Mouse (Mus musculus): ENCODE results near the gene B3glct. TPM values are rescaled to one million over a fixed set of nuclear protein-coding genes. Genes with fewer than 3 reads are reported as not detected.

The B3glct gene
- polyA plus RNA-seq, 1 experiment from 2014 or later, result 13.8 TPM

DNA sequence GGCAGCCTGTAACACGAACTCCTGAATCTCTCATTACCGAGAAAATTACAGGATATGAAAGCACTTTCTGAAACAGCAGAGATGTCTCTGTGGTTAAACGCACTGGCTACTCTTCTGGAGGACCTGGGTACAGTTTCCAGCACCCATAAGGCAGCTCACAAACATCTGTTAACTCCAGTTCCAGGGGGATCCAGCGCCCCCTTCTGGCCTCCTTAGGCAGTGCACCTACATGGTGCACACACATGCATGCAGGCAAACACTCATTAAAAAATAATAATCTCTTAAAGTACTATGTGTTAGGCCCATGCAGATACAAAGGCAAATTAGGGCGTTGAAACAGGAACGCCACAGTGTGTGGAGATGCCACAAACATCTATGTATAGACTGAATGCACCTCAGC is 16.6 kb upstream of the B3glct start:
- 88% methylated on average over 6 of the region's 6 CpGs for WGBS

DNA sequence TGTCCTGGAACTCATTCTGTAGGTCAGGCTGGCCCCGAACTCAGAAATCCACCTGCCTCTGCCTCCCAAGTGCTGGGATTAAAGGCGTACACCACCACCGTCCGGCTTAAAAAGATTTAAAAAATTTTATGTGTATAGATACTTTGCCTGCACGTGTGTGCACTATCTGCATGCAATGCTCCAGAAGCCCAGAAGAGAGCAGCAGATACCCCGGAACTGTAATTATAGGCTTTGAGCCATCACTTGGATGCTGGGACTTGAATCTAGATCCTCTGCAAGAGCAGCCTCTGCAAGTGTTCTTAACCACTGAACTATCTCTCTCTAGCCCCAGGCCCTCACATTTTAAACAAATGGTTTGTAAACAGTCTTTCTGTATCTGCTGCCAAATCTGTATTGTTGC is 15.1 kb upstream of the B3glct start:
- WGBS, result 90% methylated on average over 6 of the region's 6 CpGs

More for the DNA sequence above, 16.6 kb upstream of the B3glct start:
- Histone ChIP-seq H3K4me3 (ENCODE audit: low read length) (no peak overlapping the region), H3K27ac (ENCODE audit: low read length) (no peak overlapping the region), H3K36me3 (ENCODE audit: control insufficient read depth, insufficient read depth, low read length) (no peaks in the 10 kb centered on the region), H3K9ac (ENCODE audit: low read length) (no peak overlapping the region), H3K4me1 (replicated peaks; ENCODE audit: control insufficient read depth, insufficient read depth, low read length) (no peaks in the 10 kb centered on the region), H3K27me3 (ENCODE audit: control insufficient read depth, insufficient read depth, low read depth, low read length) (no peaks in the 10 kb centered on the region), H3K9me3 (ENCODE audit: control insufficient read depth, low read length) (no peaks in the 10 kb centered on the region), H3K4me2 (ENCODE audit: low read depth, low read length) (no peak overlapping the region)
- ATAC-seq (ENCODE audit: low read depth), result no peak

DNA sequence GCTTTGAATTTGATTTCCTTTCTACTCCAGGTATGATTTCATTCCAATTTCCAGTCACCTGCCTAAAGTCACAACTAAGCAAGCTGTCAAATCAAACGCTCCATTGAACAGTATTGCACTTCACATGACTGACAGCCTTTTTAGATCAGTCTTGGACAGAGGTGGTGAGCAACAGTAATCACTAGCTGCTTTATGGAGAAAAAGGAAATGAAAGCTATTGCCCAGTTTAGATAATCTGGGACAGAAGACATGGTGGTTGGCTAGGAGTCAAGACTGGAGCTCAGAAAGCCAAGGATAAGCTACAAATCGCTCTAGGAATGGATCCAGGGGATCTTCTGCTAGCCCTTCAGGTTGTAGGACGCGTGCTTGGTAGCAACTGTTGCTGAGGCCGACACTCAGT is 14.6 kb upstream of the B3glct start:
- 74% methylated on average over 5 of the region's 5 CpGs for WGBS
- H3K27ac ChIP-seq (ENCODE audit: low read length), result no peak overlapping the region
- no peaks in the 10 kb centered on the region for H3K27me3 ChIP-seq (ENCODE audit: control insufficient read depth, insufficient read depth, low read depth, low read length)
- no peak overlapping the region for H3K9ac ChIP-seq (ENCODE audit: low read length)
- no peak overlapping the region for H3K4me3 ChIP-seq (ENCODE audit: low read length)
- no peaks in the 10 kb centered on the region for H3K36me3 ChIP-seq (ENCODE audit: control insufficient read depth, insufficient read depth, low read length)
- H3K4me1 ChIP-seq (replicated peaks; ENCODE audit: control insufficient read depth, insufficient read depth, low read length), result no peaks in the 10 kb centered on the region
- H3K9me3 ChIP-seq (ENCODE audit: control insufficient read depth, low read length), result no peaks in the 10 kb centered on the region
- no peak for ATAC-seq (ENCODE audit: low read depth)
- no peak overlapping the region for H3K4me2 ChIP-seq (ENCODE audit: low read depth, low read length)

More for the DNA sequence above, 15.1 kb upstream of the B3glct start:
- H3K36me3 ChIP-seq (ENCODE audit: control insufficient read depth, insufficient read depth, low read length), result no peaks in the 10 kb centered on the region
- H3K9ac ChIP-seq (ENCODE audit: low read length), result no peak overlapping the region
- H3K4me2 ChIP-seq (ENCODE audit: low read depth, low read length), result no peak overlapping the region
- no peaks in the 10 kb centered on the region for H3K4me1 ChIP-seq (replicated peaks; ENCODE audit: control insufficient read depth, insufficient read depth, low read length)
- no peaks in the 10 kb centered on the region for H3K9me3 ChIP-seq (ENCODE audit: control insufficient read depth, low read length)
- no peaks in the 10 kb centered on the region for H3K27me3 ChIP-seq (ENCODE audit: control insufficient read depth, insufficient read depth, low read depth, low read length)
- H3K27ac ChIP-seq (ENCODE audit: low read length), result no peak overlapping the region
- ATAC-seq (ENCODE audit: low read depth), result no peak
- no peak overlapping the region for H3K4me3 ChIP-seq (ENCODE audit: low read length)

DNA sequence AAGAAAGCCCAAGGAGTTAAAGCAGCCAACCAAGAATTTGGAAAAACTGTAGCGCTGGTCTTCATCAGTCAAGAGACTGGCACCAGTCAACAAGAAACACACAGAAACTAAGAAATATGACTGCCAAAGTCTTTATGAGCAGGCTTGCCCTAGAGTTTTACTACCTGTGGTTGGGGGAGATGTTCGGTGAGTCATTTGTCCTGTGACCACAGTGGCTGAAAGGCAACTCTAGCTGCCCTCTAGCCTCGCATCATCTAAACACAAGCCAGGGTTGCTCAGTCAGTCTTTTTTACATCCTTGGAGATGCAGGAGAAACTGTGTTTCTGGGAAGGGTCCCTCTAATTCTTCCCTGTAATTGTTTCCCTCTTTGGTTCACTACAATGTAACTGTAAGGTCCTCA is 834 bp upstream of the B3glct start:
- H3K4me3 ChIP-seq (ENCODE audit: low read length), result no peak overlapping the region
- WGBS, result 88% methylated on average over 3 of the region's 3 CpGs
- no peaks in the 10 kb centered on the region for H3K9me3 ChIP-seq (ENCODE audit: control insufficient read depth, low read length)
- no peaks in the 10 kb centered on the region for H3K36me3 ChIP-seq (ENCODE audit: control insufficient read depth, insufficient read depth, low read length)
- H3K27me3 ChIP-seq (ENCODE audit: control insufficient read depth, insufficient read depth, low read depth, low read length), result no peaks in the 10 kb centered on the region
- ATAC-seq (ENCODE audit: low read depth), result no peak
- no peak overlapping the region for H3K27ac ChIP-seq (ENCODE audit: low read length)
- H3K4me1 ChIP-seq (replicated peaks; ENCODE audit: control insufficient read depth, insufficient read depth, low read length), result peaks cover 10% of the 10 kb centered on the region
- H3K9ac ChIP-seq (ENCODE audit: low read length), result no peak overlapping the region
- H3K4me2 ChIP-seq (ENCODE audit: low read depth, low read length), result no peak overlapping the region

DNA sequence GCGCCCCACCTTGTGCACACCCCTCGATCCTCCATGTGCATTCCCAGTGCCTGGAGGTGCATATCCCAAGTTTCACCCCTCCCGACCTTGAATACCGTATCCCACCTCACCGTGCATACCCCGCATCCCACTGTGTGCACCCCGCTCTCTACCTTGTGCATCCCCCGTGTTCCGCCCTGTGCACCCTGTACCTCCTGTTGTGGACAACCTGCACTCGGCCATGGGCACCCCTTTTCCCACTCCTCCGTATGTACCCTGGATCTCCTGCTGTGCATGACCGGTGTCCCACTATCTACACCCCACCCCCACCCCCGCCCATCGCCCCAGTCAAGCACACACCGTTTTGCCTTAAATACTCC is 939 bp downstream of the B3glct start:
- Histone ChIP-seq H3K4me1 (replicated peaks; ENCODE audit: control insufficient read depth, insufficient read depth, low read length) (peaks cover 10% of the 10 kb centered on the region), H3K4me3 (ENCODE audit: low read length) (peak overlapping the region; percentile 78), H3K27me3 (ENCODE audit: control insufficient read depth, insufficient read depth, low read depth, low read length) (no peaks in the 10 kb centered on the region), H3K36me3 (ENCODE audit: control insufficient read depth, insufficient read depth, low read length) (no peaks in the 10 kb centered on the region), H3K4me2 (ENCODE audit: low read depth, low read length) (peak overlapping the region; percentile 99), H3K27ac (ENCODE audit: low read length) (no peak overlapping the region), H3K9ac (ENCODE audit: low read length) (peak overlapping the region; percentile 89), H3K9me3 (ENCODE audit: control insufficient read depth, low read length) (no peaks in the 10 kb centered on the region)
- 2% methylated on average over 15 of the region's 15 CpGs for WGBS
- ATAC-seq (ENCODE audit: low read depth), result peak; percentile 16

DNA sequence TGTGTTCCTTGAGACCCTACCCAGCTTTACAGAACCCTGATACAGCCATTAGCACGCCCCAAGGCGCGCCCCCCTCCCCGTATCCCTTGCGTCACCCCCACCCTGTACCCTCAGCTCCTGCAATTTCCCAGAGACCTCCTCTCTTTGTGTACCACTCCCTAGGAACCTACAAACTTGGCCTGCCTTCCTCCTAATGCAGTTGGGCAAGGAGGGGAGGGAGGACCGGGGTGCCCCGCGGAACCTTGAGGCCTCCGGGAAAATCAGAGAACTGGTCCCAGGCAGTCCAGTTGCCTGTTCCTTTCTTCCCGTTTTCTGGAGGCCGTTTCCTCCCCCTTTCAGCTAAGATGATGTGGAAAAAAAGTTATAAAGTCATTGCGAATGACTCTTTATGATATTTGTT is 1.3 kb downstream of the B3glct start:
- Histone ChIP-seq H3K27ac (ENCODE audit: low read length) (no peak overlapping the region), H3K4me2 (ENCODE audit: low read depth, low read length) (peak overlapping the region; percentile 99), H3K27me3 (ENCODE audit: control insufficient read depth, insufficient read depth, low read depth, low read length) (no peaks in the 10 kb centered on the region), H3K4me1 (replicated peaks; ENCODE audit: control insufficient read depth, insufficient read depth, low read length) (peaks cover 10% of the 10 kb centered on the region), H3K4me3 (ENCODE audit: low read length) (peak overlapping the region; percentile 78), H3K36me3 (ENCODE audit: control insufficient read depth, insufficient read depth, low read length) (no peaks in the 10 kb centered on the region), H3K9me3 (ENCODE audit: control insufficient read depth, low read length) (no peaks in the 10 kb centered on the region), H3K9ac (ENCODE audit: low read length) (peak overlapping the region; percentile 89; the same call in 1 of the 2 replicates)
- no peak for ATAC-seq (ENCODE audit: low read depth)
- 10% methylated on average over 12 of the region's 12 CpGs for WGBS

DNA sequence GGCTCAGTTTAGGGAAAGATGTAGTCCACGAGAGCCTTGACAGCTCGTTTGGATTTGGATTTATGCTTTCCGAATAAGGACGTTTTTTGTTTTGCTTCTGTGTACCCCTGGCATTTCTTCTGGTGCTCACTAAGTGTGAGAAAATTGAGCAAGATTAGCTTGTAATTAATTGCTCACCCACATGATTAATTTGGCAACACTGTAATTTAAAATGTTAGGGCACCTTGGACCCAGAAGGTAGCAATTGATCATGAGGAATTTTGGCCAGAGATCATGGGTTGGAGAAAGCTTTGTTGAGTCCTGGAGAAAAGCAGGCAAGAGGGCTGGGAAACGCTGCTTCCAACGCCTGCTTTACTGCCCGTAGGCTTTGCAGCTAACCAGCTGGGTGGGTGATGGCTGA is 1.9 kb downstream of the B3glct start:
- H3K4me1 ChIP-seq (replicated peaks; ENCODE audit: control insufficient read depth, insufficient read depth, low read length), result peaks cover 10% of the 10 kb centered on the region
- no peak overlapping the region for H3K27ac ChIP-seq (ENCODE audit: low read length)
- no peaks in the 10 kb centered on the region for H3K36me3 ChIP-seq (ENCODE audit: control insufficient read depth, insufficient read depth, low read length)
- H3K4me3 ChIP-seq (ENCODE audit: low read length), result no peak overlapping the region
- H3K27me3 ChIP-seq (ENCODE audit: control insufficient read depth, insufficient read depth, low read depth, low read length), result no peaks in the 10 kb centered on the region
- H3K9me3 ChIP-seq (ENCODE audit: control insufficient read depth, low read length), result no peaks in the 10 kb centered on the region
- H3K4me2 ChIP-seq (ENCODE audit: low read depth, low read length), result no peak overlapping the region
- H3K9ac ChIP-seq (ENCODE audit: low read length), result no peak overlapping the region
- 48% methylated on average over 7 of the region's 7 CpGs for WGBS
- no peak for ATAC-seq (ENCODE audit: low read depth)

DNA sequence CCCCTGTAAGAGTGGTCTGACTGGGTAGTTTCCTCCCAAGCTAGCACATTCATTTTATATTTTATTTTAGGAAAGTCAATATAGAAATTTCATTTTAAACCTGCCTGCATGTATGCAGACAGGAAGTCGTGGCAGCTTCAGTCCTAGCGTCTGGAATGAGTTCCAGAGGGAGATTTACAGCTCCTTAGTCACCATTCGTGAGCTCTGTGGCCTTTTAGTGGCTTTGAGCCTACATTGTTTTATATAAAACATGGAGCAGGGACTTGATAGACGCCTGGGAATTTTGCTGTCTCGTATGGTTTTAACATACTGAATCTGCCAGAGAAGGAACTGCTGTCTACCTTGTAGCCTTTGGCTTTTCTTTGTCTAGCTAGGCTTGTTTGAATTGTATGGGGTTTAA is 2.9 kb downstream of the B3glct start:
- Histone ChIP-seq H3K9ac (ENCODE audit: low read length) (no peak overlapping the region), H3K27me3 (ENCODE audit: control insufficient read depth, insufficient read depth, low read depth, low read length) (no peaks in the 10 kb centered on the region), H3K36me3 (ENCODE audit: control insufficient read depth, insufficient read depth, low read length) (no peaks in the 10 kb centered on the region), H3K4me3 (ENCODE audit: low read length) (no peak overlapping the region), H3K4me1 (replicated peaks; ENCODE audit: control insufficient read depth, insufficient read depth, low read length) (peaks cover 10% of the 10 kb centered on the region), H3K9me3 (ENCODE audit: control insufficient read depth, low read length) (no peaks in the 10 kb centered on the region), H3K27ac (ENCODE audit: low read length) (no peak overlapping the region), H3K4me2 (ENCODE audit: low read depth, low read length) (no peak overlapping the region)
- ATAC-seq (ENCODE audit: low read depth), result no peak
- WGBS, result 61% methylated on average over 5 of the region's 5 CpGs

DNA sequence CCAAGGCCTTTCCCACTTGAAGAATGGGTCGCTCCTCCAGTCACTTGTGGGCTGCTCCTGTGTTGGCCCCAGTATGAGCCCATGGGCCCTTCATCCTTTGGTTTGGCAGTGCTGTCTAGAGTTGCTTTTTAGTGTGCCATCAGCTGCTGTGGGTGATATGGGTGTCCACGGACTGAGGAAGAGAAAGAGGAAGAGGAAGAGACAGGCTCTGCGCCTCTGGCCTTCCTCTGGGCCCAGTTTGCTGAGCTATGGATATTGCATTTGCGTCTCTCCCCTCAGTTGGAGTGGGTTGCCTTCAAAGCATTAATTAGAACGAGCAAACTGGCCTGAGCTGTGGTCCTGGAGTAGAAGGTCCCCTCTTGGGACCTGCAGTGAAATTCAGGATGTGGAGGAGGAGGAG is 11.8 kb downstream of the B3glct start:
- Histone ChIP-seq H3K36me3 (ENCODE audit: control insufficient read depth, insufficient read depth, low read length) (no peaks in the 10 kb centered on the region), H3K27ac (ENCODE audit: low read length) (no peak overlapping the region), H3K4me3 (ENCODE audit: low read length) (no peak overlapping the region), H3K9me3 (ENCODE audit: control insufficient read depth, low read length) (0 out of 2 replicates have a peak, but pooled peaks cover 2% of the 10 kb centered on the region), H3K9ac (ENCODE audit: low read length) (no peak overlapping the region), H3K4me2 (ENCODE audit: low read depth, low read length) (no peak overlapping the region), H3K4me1 (replicated peaks; ENCODE audit: control insufficient read depth, insufficient read depth, low read length) (no peaks in the 10 kb centered on the region), H3K27me3 (ENCODE audit: control insufficient read depth, insufficient read depth, low read depth, low read length) (no peaks in the 10 kb centered on the region)
- 62% methylated on average over 5 of the region's 5 CpGs for WGBS
- ATAC-seq (ENCODE audit: low read depth), result no peak

DNA sequence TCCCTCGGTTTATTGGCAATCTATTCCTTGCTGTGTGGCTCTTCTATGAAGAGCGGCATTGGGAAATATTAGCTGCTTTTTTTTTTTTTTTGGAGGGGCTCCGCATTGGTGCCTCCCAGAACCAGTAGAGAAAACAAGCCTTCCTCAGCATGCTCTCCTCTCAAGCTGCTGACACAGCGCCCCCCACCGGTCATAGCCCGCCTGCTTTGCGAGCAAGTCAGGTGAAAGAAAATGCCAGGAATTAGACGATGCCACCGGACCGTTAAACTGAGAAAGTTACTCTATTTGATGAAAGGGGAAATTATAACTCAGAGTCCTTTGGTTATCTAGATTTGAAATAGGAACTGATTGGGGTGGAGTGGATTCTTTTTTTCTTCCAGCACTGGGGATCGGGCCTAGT is 14.5 kb downstream of the B3glct start:
- Histone ChIP-seq H3K36me3 (ENCODE audit: control insufficient read depth, insufficient read depth, low read length) (no peaks in the 10 kb centered on the region), H3K4me2 (ENCODE audit: low read depth, low read length) (no peak overlapping the region), H3K4me3 (ENCODE audit: low read length) (no peak overlapping the region), H3K9me3 (ENCODE audit: control insufficient read depth, low read length) (0 out of 2 replicates have a peak, but pooled peaks cover 2% of the 10 kb centered on the region), H3K9ac (ENCODE audit: low read length) (no peak overlapping the region), H3K27ac (ENCODE audit: low read length) (no peak overlapping the region), H3K27me3 (ENCODE audit: control insufficient read depth, insufficient read depth, low read depth, low read length) (no peaks in the 10 kb centered on the region), H3K4me1 (replicated peaks; ENCODE audit: control insufficient read depth, insufficient read depth, low read length) (no peaks in the 10 kb centered on the region)
- no peak for ATAC-seq (ENCODE audit: low read depth)
- WGBS, result 78% methylated on average over 11 of the region's 11 CpGs

Measured in lung, embryonic 16.5 days (tissue).